Mouse (Mus musculus) right cerebral cortex, postnatal 25 days (tissue): ENCODE measurements around the gene Sox15.

ENCODE experiments used
- DNase-seq: peaks from one replicate; pipeline ENCODE4 v3.0.0; 2022

Gene Sox15

DNA sequence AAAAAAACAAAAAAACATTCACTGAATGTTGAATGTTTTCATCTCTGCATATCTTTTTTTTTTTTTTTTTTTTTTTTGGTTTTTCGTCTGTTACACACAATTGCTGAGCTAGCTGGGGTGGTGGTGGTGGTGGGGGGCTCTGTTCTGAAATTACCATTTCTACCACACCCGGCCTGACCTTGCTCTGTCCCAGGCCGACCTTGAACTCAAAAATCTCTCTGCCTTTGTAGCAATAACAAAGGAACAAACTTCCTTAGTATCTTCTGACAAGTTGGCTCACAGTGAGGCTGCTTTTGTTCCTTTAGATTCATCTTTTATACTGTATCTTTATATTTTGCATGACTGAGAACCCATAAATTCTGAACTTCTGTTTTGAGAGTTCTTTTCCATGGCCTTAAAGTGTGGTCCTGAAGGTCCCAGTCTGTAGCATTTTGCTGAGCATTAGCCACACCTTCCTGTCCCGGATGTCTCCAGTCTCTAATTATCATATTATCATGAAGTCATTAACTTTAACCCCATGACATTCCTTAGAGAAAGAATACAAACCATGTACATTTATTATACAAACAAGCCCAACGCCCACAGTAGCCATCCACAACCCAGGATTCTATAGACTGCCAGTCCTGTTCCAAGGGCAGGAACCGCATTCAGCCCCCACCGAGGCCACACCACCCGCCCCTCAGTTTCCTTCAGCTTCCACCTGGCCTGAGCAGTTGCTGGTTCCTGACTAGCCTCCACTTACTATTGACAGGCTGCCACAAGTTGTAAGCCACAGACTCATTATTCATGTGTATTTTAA lies 48.9 kb downstream of the Sox15 start:
- DNase-seq: no peak

DNA sequence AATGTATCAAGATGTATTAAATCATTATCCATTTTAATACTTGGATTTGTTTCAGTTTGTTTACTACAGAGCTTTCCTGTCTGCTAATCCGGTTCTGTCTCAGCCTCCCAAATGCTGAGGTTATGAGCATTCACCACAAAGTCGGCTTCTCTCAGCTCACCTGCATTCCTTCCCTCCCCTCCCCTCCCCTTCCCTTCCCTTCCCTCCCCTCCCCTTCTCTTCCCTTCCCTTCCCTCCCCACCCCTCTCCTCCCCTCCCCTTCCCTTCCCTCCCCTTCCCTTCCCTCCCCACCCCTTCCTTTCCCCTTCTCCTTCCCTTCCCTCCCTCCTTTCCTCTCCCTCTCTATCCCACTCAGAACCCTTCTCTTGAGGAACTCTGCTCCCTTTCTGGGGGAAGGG lies 49.5 kb downstream of the Sox15 start:
- DNase-seq: no peak
